Mouse (Mus musculus) A20 (cell line): ENCODE measurements around the gene Tbc1d30.
"Not testable (repeated sequence)": the region's sequence is repeated elsewhere in the genome, so short reads cannot be mapped to it uniquely, and the experiment has no call there.

Experiments
- DNase-seq: peaks from one replicate; pipeline ENCODE4 v3.0.0-alpha.2; 2011; ENCODE audit warnings: low read depth, low spot score

The Tbc1d30 gene

DNA sequence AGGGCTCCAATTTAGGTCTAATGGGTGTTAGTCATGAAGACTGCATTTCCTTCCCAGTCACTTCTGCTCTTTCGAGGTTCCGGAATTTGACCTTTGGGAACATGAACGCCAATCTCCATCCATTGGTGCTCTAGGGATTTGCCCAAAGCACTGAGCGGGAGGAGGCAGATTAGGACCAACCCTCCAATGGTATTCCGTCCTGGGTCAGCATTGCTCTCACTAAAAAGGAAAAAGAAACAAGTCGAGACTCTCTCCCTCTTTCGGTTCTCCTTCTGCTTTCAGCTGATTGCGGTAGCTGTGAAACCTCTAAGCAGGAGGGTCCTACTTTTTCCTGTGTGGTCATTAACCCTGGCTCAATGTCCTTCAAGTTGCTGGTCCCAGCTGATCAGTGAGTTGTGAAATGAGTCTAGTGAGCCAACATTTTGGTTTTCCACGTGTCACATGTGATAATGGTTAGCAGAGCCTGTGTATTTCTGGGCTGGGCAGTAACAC, 14.7 kb upstream of the Tbc1d30 start:
- DNase-seq, result peak; percentile 33

GRCm38 (mm10) chr10:121364801-121365564, 13.9 kb upstream of the Tbc1d30 start, which contains the start of gene Gns:
Gns (plus strand) TSS chr10:121365090.
- DNase-seq, result peak; percentile 90

- DNase-seq, result no peak
Observed at GRCm38 (mm10) chr10:121364306-121364705, 13.2 kb upstream of the Tbc1d30 start.

DNA sequence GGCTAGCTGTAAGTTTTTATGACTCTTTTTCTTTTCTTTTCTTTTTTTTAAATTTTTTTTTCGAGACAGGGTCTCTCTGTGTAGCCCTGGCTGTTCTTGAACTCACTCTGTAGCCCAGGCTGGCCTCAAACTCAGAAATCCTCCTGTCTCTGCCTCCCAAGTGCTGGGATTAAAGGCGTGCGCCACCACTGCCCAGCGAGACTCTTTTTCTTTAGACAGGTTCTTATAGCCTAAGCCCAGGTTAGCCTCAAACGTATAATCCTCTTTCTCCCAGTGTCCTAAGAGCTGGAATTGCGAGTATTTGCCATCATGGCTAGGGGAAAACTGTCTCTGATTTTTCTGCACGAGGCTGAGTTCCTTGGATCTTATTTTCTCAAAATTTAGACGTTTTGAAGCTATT, 12.1 kb upstream of the Tbc1d30 start:
- no peak for DNase-seq

DNA sequence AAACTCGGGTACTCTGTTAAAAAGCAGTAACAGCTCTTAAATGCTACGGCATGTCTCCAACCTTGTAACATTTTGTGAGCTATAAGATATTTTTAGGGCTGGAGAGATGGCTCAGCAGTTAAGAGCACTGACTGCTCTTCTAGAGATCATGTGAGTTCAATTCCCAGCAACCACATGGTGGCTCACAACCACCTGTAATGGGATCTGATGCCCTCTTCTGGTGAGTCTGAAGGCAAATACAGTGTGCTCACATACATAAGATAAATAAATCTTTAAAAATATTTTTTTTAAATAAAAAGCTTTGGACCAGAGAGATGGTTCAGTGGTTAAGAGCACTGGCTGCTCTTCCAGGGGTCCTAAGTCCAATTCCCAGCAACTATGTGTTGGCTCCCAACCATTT, 9.3 kb upstream of the Tbc1d30 start:
- DNase-seq, result peak; percentile 37

DNA sequence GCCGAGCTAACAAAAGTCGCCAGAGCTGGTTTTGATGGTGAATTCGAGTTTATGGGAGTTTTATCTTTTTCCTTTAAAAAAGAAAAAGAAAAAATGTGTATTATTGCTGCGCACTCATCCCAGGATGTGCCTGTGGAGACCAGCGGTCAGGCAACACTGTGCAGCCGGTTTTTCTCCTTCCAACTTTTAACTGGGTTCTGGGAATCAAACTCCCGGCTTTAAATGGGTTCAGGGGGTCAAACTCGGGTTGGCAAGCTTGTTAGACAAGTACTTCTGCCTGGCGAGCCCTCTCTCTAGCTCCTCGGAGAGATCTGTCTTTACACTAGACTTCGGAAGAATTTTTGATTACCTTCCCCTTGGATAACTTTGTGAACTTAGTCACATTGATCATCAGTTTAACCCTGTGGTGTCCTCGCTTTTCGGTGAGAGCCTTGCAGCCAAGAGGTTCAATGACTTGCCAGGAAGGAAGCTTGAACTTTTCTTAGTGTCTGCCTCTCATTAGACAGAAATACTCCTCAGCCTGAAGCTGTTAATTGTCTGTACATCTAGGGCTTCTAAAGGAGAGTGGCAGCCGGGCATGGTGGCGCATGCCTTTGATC, 713 bp upstream of the Tbc1d30 start:
- no peak for DNase-seq

DNA sequence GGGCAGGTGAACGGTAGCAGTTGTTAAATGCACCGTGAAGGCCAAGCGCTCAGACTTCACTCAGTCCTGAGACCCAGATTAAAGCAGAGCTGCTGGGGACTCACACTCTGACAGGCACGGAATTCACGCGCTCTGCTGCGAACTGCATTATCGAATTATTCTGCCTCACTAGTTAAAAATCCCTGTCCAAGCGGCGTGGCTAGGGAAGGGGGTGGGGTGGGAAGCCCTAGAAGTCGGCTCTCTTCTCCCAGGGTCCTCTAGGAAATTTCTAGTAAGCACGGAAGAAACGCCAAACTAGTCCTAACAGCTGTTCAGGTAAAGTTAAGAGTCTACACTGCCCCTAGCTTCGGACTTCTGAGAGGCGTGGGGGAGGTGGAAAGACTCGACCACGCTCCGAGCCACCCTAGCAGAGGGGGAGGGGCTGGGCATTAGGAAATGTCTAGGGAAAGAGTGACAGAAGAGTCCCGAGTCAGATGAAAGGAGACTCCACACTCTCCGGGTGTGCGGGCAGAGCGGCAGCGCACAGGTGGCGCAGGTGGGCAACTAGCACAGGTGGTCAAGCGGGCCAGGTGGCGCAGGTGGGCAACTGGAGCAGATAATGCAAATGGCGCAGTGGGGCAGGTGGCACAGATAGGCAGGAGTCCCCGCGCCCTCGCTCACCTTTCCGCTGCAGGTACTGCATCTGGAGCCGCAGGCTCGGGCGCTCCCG, 567 bp downstream of the Tbc1d30 start:
- DNase-seq, result no peak

DNA sequence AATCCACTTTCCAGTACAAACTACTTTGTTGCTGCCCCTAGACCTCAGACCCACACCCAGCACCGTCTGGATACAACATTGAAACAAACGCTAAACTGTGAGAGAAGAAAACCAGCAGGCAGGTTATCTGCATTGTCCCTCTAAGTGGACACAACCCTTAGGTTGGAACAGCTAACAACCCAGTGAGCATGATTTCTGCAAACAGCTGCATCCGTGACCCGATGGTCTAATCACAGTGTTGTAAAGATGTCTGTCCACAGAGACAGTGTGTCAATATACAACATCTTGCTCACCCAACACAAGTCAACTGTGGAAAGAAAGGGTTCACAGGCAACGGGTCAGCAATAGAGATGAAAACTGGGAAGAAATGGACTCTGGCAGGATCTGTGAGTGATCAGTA, 1.8 kb downstream of the Tbc1d30 start:
- no peak for DNase-seq

- DNase-seq, result no peak
Observed at GRCm38 (mm10) chr10:121343867-121344266, 7.2 kb downstream of the Tbc1d30 start.

DNA sequence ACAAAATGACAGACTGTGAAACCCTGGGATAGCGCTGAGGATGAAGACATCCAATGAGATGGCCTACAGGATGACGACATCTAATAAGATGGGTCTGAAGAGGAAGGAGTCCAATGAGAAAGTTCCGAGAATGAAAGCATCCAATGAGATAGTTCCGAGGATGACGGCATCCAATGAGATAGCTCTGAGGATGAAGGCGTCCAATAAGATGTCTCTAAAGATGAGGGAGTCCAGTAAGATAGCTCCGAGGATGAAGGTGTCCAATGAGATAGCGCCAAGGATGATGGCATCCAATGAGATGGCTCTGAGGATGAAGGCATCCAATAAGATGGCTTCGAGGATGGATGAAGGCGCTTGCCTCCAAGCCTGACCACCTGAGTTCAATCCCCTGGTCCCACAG, 8.8 kb downstream of the Tbc1d30 start:
- DNase-seq, result no peak

- DNase-seq, result no peak
Observed at GRCm38 (mm10) chr10:121340754-121341593, 10.1 kb downstream of the Tbc1d30 start.

GRCm38 (mm10) chr10:121336536-121336935, 14.5 kb downstream of the Tbc1d30 start:
- DNase-seq, result not testable (repeated sequence)

DNA sequence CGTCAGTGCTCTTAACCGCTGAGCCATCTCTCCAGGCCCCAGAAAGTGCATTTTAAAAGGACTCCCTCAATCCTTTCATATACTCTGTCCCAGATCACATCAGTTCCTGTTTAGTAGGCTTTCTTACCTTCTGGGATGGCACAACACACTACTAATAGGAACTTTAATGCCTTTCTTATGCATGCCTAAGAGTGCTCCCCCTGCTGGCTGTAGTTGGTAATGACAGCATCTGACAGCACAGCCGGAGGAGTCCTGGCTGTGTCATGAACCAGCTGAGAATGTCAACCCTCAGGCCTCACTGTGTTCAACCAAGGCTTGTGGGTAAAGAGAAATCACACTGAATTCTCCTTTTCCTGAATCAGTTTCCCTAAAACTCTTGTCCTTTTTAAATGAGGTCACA, 16.5 kb downstream of the Tbc1d30 start:
- DNase-seq, result peak; percentile 61

DNA sequence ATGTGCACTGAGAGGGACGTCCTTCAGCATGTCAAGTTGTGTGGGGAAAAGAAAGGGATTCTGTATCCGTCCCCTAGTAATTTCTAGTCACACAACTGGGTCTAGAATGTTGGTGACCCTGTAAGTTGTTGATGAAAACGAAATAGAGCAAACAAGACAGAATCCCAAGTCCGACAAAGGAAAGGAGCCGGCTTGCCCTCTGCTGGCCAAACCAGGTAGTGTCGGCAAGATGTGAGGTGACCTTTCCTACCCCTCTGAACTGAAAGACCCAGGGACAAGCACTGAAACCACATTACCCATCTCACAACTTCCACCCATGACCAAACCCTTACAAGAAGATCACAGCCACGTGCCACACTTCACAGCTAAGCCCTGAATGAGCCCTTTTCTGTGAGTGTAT, 20.1 kb downstream of the Tbc1d30 start:
- peak; percentile 69 for DNase-seq

DNA sequence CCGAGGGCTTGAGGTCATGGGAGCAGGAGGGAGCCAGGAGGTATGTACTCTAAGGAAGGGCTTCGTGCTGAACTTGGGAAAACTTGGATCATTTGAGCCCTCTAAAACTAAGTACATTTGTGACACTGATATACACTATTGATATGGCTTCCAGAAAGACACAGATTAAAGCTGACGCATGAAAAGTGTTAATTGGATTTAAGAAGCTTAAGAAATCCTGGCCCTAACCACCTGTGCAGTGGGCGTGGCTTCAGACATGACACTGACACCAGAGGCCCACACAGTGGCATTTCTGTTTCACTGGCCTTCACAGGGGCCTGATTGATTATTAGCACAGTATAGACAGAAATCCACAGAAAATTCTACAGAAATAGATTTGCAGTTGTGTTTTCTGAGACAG, 21.5 kb downstream of the Tbc1d30 start:
- no peak for DNase-seq

- DNase-seq, result peak; percentile 19
Observed at GRCm38 (mm10) chr10:121326167-121326566, 24.9 kb downstream of the Tbc1d30 start.

DNA sequence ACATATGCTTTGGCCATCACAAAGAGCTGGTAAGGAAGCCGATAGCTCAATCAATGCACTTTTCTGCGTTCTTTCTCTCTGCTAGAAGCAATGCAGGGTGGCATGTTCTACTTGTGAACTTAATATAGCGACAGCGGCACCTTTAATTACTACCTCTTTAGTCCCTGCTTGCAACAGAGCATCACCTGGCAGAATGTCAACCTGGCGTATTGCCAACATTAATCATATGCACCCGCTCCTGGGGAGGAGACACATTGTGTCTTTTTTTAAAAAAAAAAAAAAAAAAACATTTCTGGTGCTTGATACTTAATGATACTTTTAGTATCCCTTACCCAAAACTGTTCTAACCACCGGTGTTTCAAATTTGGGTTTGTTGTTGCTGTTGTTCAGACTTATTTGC, 27.6 kb downstream of the Tbc1d30 start:
- DNase-seq, result peak; percentile 45

DNA sequence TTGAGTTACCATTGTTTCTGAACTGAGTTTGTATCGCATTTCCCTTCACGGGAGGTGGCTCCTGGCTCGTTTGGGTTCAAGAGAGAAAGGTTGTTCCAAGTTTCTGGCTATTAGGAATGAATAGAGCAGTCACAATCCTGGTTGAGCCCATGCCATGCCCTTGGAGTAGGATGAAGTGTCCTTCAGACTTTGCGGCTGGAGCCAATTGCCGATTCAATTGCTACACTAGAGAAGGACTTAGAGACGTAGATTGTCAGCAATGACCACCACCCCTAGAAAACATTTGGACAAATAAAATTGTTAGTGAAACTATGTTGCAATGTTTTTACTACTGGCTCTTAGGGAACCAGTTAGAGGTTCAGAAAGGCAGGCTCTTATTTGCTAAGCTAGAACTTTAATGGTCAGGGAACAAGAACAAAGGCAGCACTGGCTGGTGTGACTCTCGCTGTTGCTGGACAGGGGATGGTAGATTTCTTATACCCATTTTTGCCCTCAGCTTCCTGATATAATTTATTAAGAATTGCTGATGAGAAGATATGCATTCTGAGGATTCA, 32.6 kb downstream of the Tbc1d30 start:
- no peak for DNase-seq

- peak; percentile 42 for DNase-seq
Observed at GRCm38 (mm10) chr10:121316361-121316760, 34.7 kb downstream of the Tbc1d30 start.

DNA sequence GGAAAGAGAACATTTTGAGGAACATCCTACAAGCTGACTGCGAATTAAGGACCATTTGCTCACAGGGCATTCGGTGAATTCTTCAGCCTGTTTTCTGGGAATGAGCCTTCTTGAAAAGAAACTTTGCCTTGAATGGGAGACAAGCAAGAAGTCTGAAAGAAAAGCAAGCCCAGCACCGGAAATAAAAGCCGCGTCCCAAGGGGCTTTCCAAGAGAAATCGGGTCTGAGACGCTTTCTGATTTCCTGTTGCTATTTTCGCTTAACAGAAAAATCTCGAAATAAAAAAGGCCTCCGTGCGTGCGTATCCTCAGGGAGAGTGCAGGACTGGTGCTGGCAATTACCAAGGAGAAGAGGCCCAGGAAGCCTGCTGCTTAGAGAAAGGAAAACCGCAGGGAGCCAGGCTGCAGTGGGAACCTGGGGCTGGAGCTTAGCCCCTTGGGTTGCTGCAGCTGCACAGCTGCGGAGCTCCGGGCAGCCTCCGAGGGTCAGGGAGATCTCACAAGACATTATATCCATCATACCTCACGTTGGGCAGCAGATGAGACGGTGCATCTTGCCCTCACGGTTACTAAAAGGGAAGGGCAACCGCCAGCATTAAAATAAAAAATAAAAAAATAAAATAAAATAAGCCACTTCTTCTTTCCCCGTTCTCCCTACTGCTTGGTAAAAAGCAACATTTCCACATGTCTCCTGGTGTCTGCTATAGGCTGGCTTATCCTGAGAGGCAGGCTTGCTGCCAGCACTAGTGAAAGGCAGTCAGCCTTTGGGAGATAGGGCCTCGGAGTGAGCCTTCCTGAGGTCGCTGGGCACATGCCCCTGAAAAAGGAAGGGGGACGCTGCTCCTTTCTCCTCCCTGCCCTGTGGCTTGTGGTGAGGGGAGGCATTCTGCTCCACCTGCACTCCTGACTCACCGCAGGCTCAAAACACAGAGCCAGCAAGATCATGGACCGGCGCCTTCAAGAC, 35.5 kb downstream of the Tbc1d30 start:
- DNase-seq, result peak; percentile 50
